Mouse (Mus musculus) layer of hippocampus, adult 18-20 months (tissue): Measurements from ENCODE around the gene Rbm33. TPM values are rescaled to one million over a fixed set of nuclear protein-coding genes. Genes with fewer than 3 reads are reported as not detected.

Source experiments
- DNase-seq, 2 experiments: peaks; one replicate each; pipeline ENCODE4 v3.0.0; 2022; ENCODE audit warnings: low spot score in 2 of 2
- long read RNA-seq: library from polyadenylated mRNA; stranded (forward); transcript quantifications from one replicate; pipeline ENCODE4 v2.0.0, GENCODE M21; 2021
- total RNA-seq, 2 experiments: library from RNA; stranded (reverse); gene quantifications; 2 replicates each; pipeline ENCODE4 v1.2.3; 2021

Gene Rbm33
- 10 to 100 TPM; 63.6 to 64.3 TPM for total RNA-seq
- long read RNA-seq, transcript Rbm33-201 (7 exons, 3,955 nt): major isoform, 9 of 40 reads
- long read RNA-seq, partial matches to known transcripts: 21 of 40 reads
- long read RNA-seq, other reads (novel, unspliced or antisense): 10 of 40 reads

- peak; percentile 81 to 92 for DNase-seq
Measured at GRCm38 (mm10) chr5:28316722-28317245, at the start of gene Rbm33. Gene Rbm33 (plus strand): TSS chr5:28317121.

GRCm38 (mm10) chr5:28267576-28267975 lies 49.3 kb upstream of the Rbm33 start:
- DNase-seq: no peak

- no peak for DNase-seq
Measured at GRCm38 (mm10) chr5:28269469-28269991, 47.4 kb upstream of the Rbm33 start.

- no peak for DNase-seq
Measured at GRCm38 (mm10) chr5:28272836-28273235, 44.1 kb upstream of the Rbm33 start.

GRCm38 (mm10) chr5:28277279-28277678 lies 39.6 kb upstream of the Rbm33 start:
- DNase-seq: no peak

- no peak for DNase-seq
Measured at GRCm38 (mm10) chr5:28289111-28289510, 27.8 kb upstream of the Rbm33 start.

- no peak for DNase-seq
Measured at GRCm38 (mm10) chr5:28290630-28291029, 26.3 kb upstream of the Rbm33 start.

- DNase-seq: no peak
Measured at GRCm38 (mm10) chr5:28291118-28291850, 25.6 kb upstream of the Rbm33 start.

- no peak for DNase-seq
Measured at GRCm38 (mm10) chr5:28292281-28292680, 24.6 kb upstream of the Rbm33 start.

- DNase-seq: peak; percentile 46 to 88
Measured at GRCm38 (mm10) chr5:28293990-28294389, 22.9 kb upstream of the Rbm33 start.

GRCm38 (mm10) chr5:28298161-28298560 lies 18.8 kb upstream of the Rbm33 start:
- DNase-seq: no peak

- no peak for DNase-seq
Measured at GRCm38 (mm10) chr5:28298693-28299092, 18.2 kb upstream of the Rbm33 start.

GRCm38 (mm10) chr5:28299346-28299745 lies 17.6 kb upstream of the Rbm33 start:
- DNase-seq: no peak

- no peak for DNase-seq
Measured at GRCm38 (mm10) chr5:28302671-28303070, 14.2 kb upstream of the Rbm33 start.

GRCm38 (mm10) chr5:28304551-28304950 lies 12.4 kb upstream of the Rbm33 start:
- no peak for DNase-seq

- DNase-seq: no peak
Measured at GRCm38 (mm10) chr5:28315526-28315925, 1.4 kb upstream of the Rbm33 start.

- no peak for DNase-seq
Measured at GRCm38 (mm10) chr5:28316151-28316721, 685 bp upstream of the Rbm33 start.

- no peak for DNase-seq
Measured at GRCm38 (mm10) chr5:28317253-28317916, 464 bp downstream of the Rbm33 start.

- no peak for DNase-seq
Measured at GRCm38 (mm10) chr5:28317917-28318267, 971 bp downstream of the Rbm33 start.

- no peak for DNase-seq
Measured at GRCm38 (mm10) chr5:28318671-28319070, 1.8 kb downstream of the Rbm33 start.

GRCm38 (mm10) chr5:28321769-28322168 lies 4.8 kb downstream of the Rbm33 start:
- no peak for DNase-seq

GRCm38 (mm10) chr5:28322189-28322588 lies 5.3 kb downstream of the Rbm33 start:
- no peak for DNase-seq
